Mouse (Mus musculus): Measurements from ENCODE around the gene Thbs2.

- TF ChIP-seq CTCF (IDR thresholded peaks at IDR 0.05; ENCODE audit: low read depth) (no peak), EP300 (IDR thresholded peaks at IDR 0.05; ENCODE audit: low read depth) (no peak)
Measured at GRCm38 (mm10) chr17:14720227-14720626, 26.2 kb upstream of the Thbs2 start.
